Mouse (Mus musculus) thymus, adult 18-20 months (tissue): ENCODE data around the gene Olig3.
"Not testable (repeated sequence)": the region's sequence is repeated elsewhere in the genome, so short reads cannot be mapped to it uniquely, and the experiment has no call there.

Experiments used
- DNase-seq, 2 experiments: peaks; one replicate each; pipeline ENCODE4 v3.0.0; 2022; ENCODE audit warnings: mixed read lengths in 2 of 2

Gene Olig3

DNA sequence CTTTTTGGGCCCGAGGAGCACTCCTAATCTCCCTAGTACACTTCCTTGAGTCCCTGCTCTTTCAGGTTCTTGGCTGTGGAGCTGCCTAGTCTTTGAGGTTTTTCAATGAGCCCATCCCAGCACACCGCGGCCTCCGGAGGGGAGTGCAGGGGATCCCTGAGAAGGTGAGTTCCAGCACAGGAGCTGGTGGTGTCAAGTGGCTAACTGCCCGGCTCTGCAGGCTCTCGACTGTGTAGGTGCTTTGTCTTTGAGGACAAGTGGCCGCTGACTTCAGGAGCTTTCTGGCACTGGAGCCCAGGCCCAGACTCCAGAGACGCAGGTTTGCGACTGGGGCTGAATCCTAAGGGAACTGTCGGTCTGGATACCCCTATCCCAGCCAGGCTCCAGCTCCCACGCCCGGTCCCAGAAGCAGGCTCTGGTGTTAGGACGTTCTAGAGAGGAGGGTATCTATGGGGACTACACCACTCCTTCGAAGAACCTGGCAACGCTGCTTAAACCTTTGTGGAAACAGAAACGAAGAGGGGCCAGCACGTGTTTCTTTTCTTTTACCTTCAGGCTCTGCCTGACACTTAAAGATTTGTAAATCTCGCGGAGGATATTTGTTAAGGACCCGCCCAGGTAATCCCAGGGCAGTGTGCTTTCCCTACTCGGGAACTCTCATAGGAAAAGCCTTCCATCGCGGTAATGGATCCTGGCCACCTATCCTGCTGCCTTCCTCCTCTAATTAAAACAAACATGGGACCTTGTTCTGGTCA is 5.4 kb downstream of the Olig3 start:
- no peak for DNase-seq

- no peak for DNase-seq
These were observed 5.9 kb downstream of the Olig3 start for GRCm38 (mm10) chr10:19362294-19362590.

GRCm38 (mm10) chr10:19362861-19363260 is 6.5 kb downstream of the Olig3 start:
- DNase-seq: no peak

DNA sequence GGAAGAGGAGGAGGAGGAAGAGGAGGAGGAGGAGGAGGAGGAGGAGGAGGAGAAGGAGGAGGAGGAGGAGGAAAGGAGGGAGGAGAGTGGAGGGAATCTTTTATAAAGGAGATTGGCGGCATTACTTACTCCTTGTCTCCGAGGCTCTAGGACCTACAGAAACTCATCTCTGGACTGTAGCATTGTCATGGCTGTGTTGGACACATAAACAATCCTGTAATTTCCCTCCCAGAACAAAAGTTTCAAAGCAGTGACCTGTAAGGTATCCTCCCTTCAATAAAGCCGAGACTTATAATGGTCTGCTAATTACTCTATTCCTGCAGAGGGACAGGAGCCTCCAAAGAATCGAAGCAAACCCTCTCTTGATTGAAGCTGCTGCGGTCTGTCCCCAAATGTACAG is 7.0 kb downstream of the Olig3 start:
- no peak for DNase-seq

GRCm38 (mm10) chr10:19369143-19369542 is 12.8 kb downstream of the Olig3 start:
- no peak for DNase-seq

DNA sequence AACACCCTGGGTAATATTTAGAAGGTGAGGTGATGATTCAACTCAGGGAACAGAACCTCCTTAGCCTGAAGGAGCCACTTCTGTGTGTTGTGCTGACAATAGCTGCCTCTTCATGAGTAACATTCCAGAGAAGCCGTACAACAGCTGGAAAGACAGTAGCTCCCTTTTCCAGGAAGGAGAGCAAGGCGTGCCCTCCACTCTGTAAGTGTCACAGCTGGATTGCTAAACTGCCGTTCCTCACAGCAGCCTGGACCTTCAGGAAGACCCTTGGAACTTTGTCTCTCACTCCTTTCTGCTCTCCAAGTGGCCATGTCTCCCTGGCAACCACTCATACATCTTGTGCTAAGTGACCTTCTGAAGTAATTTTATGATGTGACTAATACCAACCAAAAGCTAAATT is 13.8 kb downstream of the Olig3 start:
- DNase-seq: no peak

GRCm38 (mm10) chr10:19372263-19372662 is 15.9 kb downstream of the Olig3 start:
- no peak for DNase-seq

DNA sequence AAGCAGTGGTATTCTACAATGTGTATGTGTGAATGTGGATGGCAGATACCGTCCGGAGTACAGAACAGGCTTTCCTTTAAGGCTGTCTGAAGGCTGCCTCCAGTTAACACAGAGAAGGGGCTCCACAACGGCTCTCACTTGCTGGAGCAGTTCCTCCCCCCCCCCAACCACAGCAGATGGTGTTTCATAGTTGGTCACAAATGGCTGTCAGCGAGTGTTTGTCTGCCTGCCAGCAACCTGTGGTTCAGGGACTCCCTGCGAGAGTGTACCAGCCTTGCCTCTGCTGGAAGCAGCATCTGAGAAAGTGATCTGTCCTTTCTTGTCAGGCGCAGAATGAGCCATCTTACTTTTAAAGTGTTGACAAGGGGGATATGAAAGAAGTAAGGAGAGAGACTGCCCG is 17.5 kb downstream of the Olig3 start:
- DNase-seq: peak in 1 of 2 experiments; percentile 33

DNA sequence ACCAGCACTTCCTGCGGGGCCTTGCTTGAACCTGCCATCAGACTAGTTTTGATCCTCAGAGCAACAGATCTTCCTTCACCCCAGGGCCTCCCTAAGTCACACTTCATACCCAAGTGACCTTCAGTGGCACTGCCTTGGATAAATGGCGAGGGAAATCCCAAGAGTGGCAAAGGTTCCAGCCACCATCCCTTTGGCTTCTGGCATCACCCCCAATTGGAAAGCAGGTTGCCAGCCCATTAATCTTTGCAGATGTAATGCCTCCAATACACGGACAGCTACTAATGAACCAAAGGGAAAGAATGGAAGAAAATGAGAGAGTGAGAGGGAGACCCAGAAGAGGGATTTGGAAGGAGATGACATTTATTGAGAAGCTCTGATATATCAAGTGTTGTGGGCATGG is 18.0 kb downstream of the Olig3 start:
- no peak for DNase-seq

- DNase-seq: no peak
These were observed 19.5 kb downstream of the Olig3 start for GRCm38 (mm10) chr10:19375838-19376237.

DNA sequence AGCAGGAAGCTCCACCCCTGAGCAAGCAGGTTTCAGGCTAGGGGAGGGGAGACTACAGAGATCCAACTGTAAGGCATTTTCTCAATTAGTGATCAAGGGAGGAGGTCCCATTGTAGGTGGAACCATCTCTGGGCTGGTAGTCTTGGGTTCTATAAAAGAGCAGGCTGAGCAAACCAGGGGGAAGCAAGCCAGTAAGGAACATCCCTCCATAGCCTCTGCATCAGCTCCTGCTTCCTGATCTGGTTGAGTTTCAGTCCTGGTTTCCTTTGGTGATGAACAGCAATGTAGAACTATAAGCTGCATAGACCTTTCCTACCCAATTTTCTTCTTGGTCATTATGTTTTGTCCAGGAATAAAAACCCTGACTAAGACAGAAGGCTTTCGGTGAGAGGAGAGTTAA is 24.6 kb downstream of the Olig3 start:
- not testable (repeated sequence) for DNase-seq

DNA sequence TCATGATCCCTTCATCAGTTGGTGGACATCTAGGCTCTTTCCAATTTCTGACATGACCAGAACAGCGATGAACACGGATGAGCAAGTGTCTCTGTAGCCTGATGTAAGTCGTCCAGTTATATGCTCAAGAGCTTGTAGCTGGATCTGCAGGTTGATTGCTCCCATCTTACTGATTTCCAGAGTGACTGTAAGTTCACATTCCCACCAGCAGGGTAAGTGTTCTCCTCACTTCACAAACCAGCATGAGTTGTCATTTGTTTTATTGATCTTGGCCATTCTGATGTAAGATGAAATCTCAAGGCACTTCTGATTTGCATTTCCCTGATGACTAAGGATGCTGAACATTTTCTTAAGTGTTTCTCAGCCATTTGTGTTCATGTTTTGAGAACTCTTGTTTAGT is 27.8 kb downstream of the Olig3 start:
- DNase-seq: no peak

DNA sequence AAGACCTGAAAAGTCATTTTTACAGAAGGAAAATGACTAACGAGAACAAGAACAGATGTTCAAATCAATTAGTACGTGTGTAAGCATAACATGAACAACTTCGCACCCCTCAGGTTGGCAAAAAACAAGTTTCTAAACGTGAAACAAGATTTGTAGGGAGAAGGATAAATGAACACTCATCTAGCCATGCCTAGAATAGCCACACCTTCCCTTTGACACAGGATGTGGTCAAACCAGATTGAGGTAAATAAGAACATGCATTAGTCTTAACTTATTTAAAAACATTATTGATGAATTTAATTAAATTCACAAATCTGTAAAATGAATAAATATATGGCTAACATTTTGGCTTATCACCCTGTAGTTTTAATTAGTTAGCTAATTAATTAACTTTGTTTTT is 35.5 kb downstream of the Olig3 start:
- DNase-seq: no peak

GRCm38 (mm10) chr10:19396485-19397137 is 40.3 kb downstream of the Olig3 start:
- DNase-seq: no peak

GRCm38 (mm10) chr10:19397396-19397795 is 41.1 kb downstream of the Olig3 start:
- no peak for DNase-seq

DNA sequence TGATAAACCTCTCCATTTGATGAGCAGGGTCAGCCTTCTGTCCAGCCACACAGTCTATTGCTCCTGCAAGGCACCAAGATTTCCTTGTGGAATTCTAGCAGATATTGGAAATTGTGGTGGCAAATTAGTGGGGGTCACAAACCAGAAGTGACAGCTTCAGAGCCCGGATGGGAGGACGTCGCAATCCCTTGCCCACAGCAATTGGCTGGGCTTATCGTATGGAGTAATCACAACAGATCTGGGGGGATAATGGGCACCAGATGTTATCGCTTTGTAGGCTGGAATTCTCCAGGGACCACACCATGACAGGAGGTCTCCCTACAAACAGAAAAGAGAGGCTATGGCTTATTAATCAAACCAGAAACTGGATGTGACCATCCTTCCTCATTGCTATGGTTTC is 44.8 kb downstream of the Olig3 start:
- DNase-seq: no peak

DNA sequence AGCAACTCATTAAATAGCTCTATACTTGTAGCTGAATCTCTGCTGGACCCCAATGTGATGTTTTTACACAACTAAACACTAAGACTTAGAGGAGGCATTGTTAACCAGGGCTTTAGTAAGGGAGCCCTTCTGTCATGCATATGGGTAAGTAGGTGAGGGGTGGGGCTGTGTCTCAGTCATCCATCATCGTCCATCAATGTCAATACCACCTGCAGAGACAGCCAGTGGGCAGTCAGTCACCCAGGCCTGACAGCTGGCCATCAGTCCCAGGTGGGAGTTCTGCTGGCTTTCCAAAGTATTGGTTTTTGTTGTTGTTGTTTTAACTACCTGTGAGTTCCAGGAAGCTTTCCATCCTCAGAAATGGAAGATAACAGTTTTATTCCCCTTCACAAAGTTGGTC is 48.1 kb downstream of the Olig3 start:
- no peak for DNase-seq

DNA sequence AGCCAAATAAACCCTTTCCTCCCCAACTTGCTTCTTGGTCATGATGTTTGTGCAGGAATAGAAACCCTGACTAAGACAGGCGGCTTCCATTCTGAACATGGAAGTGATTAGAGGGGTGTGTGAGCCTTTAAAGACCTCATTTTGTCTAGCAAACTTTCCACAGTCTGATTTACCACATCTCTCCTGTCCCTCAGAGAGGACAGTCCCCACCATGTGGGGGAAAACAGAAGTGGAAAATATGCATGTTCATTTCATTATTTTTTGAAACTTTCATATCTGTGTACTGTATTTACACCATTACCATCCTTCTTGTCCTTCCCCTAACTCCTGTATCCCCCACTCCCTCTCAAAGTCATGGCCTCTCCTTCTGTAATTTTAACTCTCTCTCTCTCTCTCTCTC is 49.6 kb downstream of the Olig3 start:
- no peak for DNase-seq

- no peak for DNase-seq
These were observed 50.8 kb downstream of the Olig3 start for GRCm38 (mm10) chr10:19407168-19407567.
